Mouse (Mus musculus): ENCODE measurements around the gene Ccdc34. TPM values are rescaled to one million over a fixed set of nuclear protein-coding genes. Genes with fewer than 3 reads are reported as not detected.

The Ccdc34 gene
- polyA plus RNA-seq, 1 experiment from 2014 or later = 14.5 TPM

DNA sequence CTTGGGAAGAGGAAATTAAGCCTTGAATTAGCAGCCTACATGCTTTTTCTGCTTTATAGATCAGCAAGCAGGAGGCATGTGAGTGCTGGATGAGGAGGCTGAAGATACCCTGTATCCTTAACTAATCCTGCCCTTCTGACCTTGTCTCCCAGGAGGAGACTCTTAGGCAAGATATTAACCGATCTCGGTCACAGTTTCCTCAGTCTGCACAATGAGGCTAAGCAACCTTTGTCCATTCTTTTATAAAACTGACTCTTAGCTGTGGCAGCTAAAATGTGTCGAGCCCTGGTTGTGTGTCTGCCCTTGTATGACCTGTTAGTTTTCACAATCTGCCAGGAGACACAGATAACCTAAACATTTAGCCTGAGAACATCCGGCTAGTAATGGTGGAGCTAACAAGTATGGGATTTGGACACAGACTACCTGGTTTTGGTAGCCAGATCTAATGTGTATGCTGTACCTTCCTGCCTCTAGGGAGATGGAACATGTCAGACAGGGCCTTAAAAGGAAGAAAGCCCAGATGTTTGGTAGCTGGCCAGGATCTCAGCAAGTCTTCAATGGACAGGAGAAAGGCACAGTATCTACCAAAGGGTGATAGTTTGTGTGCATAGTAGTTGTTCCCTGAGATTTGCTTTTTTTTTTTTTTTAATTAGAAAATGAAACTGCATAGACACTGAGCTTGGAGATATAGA, 165.3 kb downstream of the Ccdc34 start:
- 66% methylated on average over 4 of the region's 4 CpGs for WGBS (ENCODE audit: insufficient replicate concordance)
- H3K27me3 ChIP-seq (ENCODE audit: insufficient read depth, low read length) = no peaks in the 10 kb centered on the region
- H3K9ac ChIP-seq (replicated peaks) = no peak overlapping the region
- H3K36me3 ChIP-seq (replicated peaks; ENCODE audit: insufficient read depth, low read length) = no peaks in the 10 kb centered on the region
- H3K4me2 ChIP-seq (ENCODE audit: low read depth, low read length) = no peak overlapping the region
- ATAC-seq (no peak), DNase-seq (no peak)
- no peaks in the 10 kb centered on the region for H3K4me1 ChIP-seq (ENCODE audit: insufficient read depth)
- no peak overlapping the region for H3K4me3 ChIP-seq (ENCODE audit: low read depth, low read length)
- TF ChIP-seq CTCF (IDR thresholded peaks at IDR 0.05; ENCODE audit: low read depth) (no peak), EP300 (IDR thresholded peaks at IDR 0.05; ENCODE audit: low read depth) (no peak)
- no peak overlapping the region for H3K27ac ChIP-seq (ENCODE audit: low read depth)
- H3K9me3 ChIP-seq (ENCODE audit: low read length) = no peaks in the 10 kb centered on the region

DNA sequence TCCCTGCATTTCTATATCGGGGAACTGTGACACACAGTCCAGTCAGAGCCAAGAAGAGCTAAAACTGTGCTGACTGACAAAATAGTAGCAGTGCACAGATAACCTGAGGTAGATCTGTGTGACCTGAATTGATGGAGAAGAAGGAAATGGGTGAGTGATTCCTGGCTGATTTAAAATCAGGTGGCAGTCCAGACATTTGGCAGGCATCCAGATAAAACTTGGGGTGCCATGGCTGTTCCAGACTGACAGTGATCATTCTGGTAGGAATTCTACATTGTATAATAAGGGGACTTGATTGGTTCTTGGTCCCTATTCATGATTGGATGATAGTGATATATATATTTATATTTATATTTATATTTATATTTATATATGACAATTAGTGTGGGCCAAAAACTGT, 166.5 kb downstream of the Ccdc34 start:
- Histone ChIP-seq H3K4me3 (ENCODE audit: low read depth, low read length) (no peak overlapping the region), H3K36me3 (replicated peaks; ENCODE audit: insufficient read depth, low read length) (no peaks in the 10 kb centered on the region), H3K27ac (ENCODE audit: low read depth) (no peak overlapping the region), H3K4me2 (ENCODE audit: low read depth, low read length) (no peak overlapping the region), H3K9ac (replicated peaks) (no peak overlapping the region), H3K9me3 (ENCODE audit: low read length) (no peaks in the 10 kb centered on the region), H3K4me1 (ENCODE audit: insufficient read depth) (no peaks in the 10 kb centered on the region), H3K27me3 (ENCODE audit: insufficient read depth, low read length) (no peaks in the 10 kb centered on the region)
- no peak for ATAC-seq
- WGBS (ENCODE audit: insufficient replicate concordance) = 84% methylated on average over 1 of the region's 1 CpGs
- TF ChIP-seq CTCF (IDR thresholded peaks at IDR 0.05; ENCODE audit: low read depth) = no peak
- TF ChIP-seq EP300 (IDR thresholded peaks at IDR 0.05; ENCODE audit: low read depth) = no peak
- DNase-seq = no peak

DNA sequence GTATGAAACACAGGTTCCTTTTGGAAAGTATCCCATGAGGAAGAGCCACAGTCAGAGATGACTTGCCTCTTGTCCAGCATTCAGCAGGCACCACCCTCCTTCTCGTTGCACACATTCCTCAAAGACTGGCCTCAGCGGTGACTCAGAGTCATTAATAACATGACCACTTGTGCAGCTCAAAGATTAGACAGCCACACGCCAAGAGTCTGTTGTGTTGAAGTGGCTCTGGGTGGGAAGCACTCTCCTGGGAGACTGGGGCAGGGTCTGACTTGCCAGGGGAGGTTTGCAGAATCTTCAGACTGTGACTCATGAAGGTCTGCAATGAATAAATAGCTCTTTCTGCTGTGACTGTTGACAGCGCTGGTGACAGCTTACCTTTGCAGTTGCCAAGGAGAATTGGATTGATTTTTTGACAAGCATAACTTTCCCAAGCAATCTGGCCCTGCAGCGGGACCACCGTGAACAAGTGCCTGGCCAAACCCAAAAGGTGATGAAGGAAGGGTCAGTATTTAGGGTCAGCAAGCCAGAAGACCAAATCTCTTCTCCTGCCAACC, 168.9 kb downstream of the Ccdc34 start:
- no peaks in the 10 kb centered on the region for H3K9me3 ChIP-seq (ENCODE audit: low read length)
- H3K9ac ChIP-seq (replicated peaks) = no peak overlapping the region
- DNase-seq = no peak
- no peak for ATAC-seq
- H3K27me3 ChIP-seq (ENCODE audit: insufficient read depth, low read length) = no peaks in the 10 kb centered on the region
- no peaks in the 10 kb centered on the region for H3K36me3 ChIP-seq (replicated peaks; ENCODE audit: insufficient read depth, low read length)
- H3K4me1 ChIP-seq (ENCODE audit: insufficient read depth) = no peaks in the 10 kb centered on the region
- WGBS (ENCODE audit: insufficient replicate concordance) = 36% methylated on average over 6 of the region's 6 CpGs
- H3K4me2 ChIP-seq (ENCODE audit: low read depth, low read length) = no peak overlapping the region
- TF ChIP-seq EP300 (IDR thresholded peaks at IDR 0.05; ENCODE audit: low read depth) (no peak), CTCF (IDR thresholded peaks at IDR 0.05; ENCODE audit: low read depth) (no peak)
- H3K27ac ChIP-seq (ENCODE audit: low read depth) = no peak overlapping the region
- no peak overlapping the region for H3K4me3 ChIP-seq (ENCODE audit: low read depth, low read length)

DNA sequence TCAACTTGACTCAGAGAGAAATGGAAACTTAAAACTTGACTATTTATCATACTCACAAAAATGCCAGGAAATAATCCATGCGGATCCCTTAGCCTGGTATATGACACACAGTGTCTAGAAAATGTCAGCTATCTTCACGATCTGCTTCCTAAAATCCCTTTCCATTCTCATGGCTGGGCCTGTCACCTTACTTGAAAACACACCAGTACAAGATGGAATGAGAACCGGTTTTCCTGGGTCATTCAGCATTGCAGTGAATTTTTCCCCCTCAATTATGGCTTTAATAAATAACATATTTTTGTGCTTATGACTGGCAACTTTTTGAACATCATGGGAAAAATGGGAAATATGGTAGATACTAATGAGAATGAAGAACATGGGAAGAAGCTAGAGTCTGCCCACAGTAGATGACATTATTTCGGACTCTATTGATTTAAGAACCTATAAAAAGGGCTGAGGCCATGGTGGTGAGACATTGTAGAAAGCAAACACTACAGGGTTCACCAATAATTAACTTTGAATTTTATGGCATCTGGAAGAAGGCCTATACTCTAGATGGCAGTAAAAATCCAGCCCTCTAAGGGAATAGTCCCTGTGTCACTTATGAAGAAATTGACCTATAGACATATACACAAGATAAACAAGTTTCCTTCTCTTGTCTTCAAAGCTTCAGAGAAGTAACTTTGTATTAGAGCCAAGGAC, 171.2 kb downstream of the Ccdc34 start:
- H3K9ac ChIP-seq (replicated peaks) = no peak overlapping the region
- no peaks in the 10 kb centered on the region for H3K36me3 ChIP-seq (replicated peaks; ENCODE audit: insufficient read depth, low read length)
- WGBS (ENCODE audit: insufficient replicate concordance) = 71% methylated on average over 4 of the region's 4 CpGs
- no peaks in the 10 kb centered on the region for H3K27me3 ChIP-seq (ENCODE audit: insufficient read depth, low read length)
- DNase-seq = no peak
- TF ChIP-seq CTCF (IDR thresholded peaks at IDR 0.05; ENCODE audit: low read depth) = no peak
- TF ChIP-seq EP300 (IDR thresholded peaks at IDR 0.05; ENCODE audit: low read depth) = no peak
- H3K9me3 ChIP-seq (ENCODE audit: low read length) = no peaks in the 10 kb centered on the region
- ATAC-seq = no peak
- no peak overlapping the region for H3K27ac ChIP-seq (ENCODE audit: low read depth)
- H3K4me3 ChIP-seq (ENCODE audit: low read depth, low read length) = no peak overlapping the region
- no peak overlapping the region for H3K4me2 ChIP-seq (ENCODE audit: low read depth, low read length)
- peaks cover 6% of the 10 kb centered on the region; the same call in 1 of the 2 replicates for H3K4me1 ChIP-seq (ENCODE audit: insufficient read depth)

GRCm38 (mm10) chr2:110190416-110190815, 172.8 kb downstream of the Ccdc34 start:
- Histone ChIP-seq H3K27ac (ENCODE audit: low read depth) (no peak overlapping the region), H3K9ac (replicated peaks) (no peak overlapping the region), H3K4me1 (ENCODE audit: insufficient read depth) (peaks cover 6% of the 10 kb centered on the region; the same call in 1 of the 2 replicates), H3K4me2 (ENCODE audit: low read depth, low read length) (no peak overlapping the region), H3K4me3 (ENCODE audit: low read depth, low read length) (no peak overlapping the region), H3K36me3 (replicated peaks; ENCODE audit: insufficient read depth, low read length) (no peaks in the 10 kb centered on the region), H3K27me3 (ENCODE audit: insufficient read depth, low read length) (no peaks in the 10 kb centered on the region), H3K9me3 (ENCODE audit: low read length) (no peaks in the 10 kb centered on the region)
- WGBS (ENCODE audit: insufficient replicate concordance) = 92% methylated on average over 2 of the region's 2 CpGs
- DNase-seq = no peak
- TF ChIP-seq EP300 (IDR thresholded peaks at IDR 0.05; ENCODE audit: low read depth) = no peak
- TF ChIP-seq CTCF (IDR thresholded peaks at IDR 0.05; ENCODE audit: low read depth) = no peak
- ATAC-seq = no peak

DNA sequence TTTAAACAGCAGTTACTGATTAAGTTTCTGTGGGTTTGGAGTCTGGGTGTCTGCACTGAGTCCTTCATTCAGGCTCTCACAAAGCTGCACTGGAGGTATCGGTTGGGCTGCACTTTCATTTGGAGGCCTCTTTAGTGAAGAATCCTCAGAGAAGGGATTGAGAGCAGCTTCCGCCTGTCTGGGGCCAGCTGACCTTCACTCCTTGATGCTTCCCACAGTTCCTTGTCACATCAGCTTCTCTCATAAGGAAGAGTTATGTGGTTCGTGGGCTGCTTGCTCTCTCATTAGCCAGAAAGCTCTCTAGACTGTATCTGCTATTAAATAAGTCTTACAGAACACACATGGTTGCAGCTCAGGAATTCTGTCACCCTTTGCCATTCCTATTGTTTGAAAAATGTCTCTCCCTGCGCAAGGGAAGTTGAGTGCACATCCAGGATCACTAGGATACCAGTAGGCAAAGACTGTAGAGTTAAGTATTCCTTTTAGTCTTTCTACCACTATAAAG, 173.6 kb downstream of the Ccdc34 start:
- Histone ChIP-seq H3K9me3 (ENCODE audit: low read length) (no peaks in the 10 kb centered on the region), H3K36me3 (replicated peaks; ENCODE audit: insufficient read depth, low read length) (no peaks in the 10 kb centered on the region), H3K4me2 (ENCODE audit: low read depth, low read length) (no peak overlapping the region), H3K4me1 (ENCODE audit: insufficient read depth) (peaks cover 6% of the 10 kb centered on the region; the same call in 1 of the 2 replicates), H3K4me3 (ENCODE audit: low read depth, low read length) (no peak overlapping the region), H3K9ac (replicated peaks) (no peak overlapping the region), H3K27ac (ENCODE audit: low read depth) (no peak overlapping the region), H3K27me3 (ENCODE audit: insufficient read depth, low read length) (no peaks in the 10 kb centered on the region)
- DNase-seq (no peak), ATAC-seq (no peak)
- TF ChIP-seq CTCF (IDR thresholded peaks at IDR 0.05; ENCODE audit: low read depth) (no peak), EP300 (IDR thresholded peaks at IDR 0.05; ENCODE audit: low read depth) (no peak)
- WGBS (ENCODE audit: insufficient replicate concordance) = 60% methylated on average over 4 of the region's 4 CpGs
